Mouse (Mus musculus) thymus, postnatal 4 days (tissue): ENCODE measurements at regions not wholly inside any gene's neighbourhood (a gene's known extent, or its start where the extent isn't known, plus 50 kb on each side); places are given as distances from the start of the nearest gene placed in this dataset.

Experiments used
- DNase-seq: peaks from one replicate; pipeline ENCODE4 v3.0.0; 2021

DNA sequence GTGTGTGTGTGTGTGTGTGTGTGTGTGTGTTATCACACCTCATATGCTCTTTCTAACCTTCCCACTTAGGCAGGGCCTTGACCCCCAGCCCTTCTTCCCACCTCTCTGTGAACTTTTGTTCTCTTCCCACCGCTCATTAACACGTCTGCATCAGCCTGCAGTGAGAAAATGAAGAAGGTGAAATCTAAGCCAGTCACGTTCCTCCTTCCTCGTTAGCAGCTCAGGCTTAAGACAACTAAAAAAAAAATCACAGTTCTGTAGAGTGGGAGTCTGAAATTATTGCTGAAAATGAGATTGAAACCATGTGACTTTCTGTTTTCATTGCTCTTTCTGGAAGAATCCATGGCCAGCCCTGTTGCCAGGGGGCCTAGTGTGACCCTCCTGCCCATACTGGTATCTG, 420.7 kb downstream of the Pdcd6ip start:
- DNase-seq: no peak

DNA sequence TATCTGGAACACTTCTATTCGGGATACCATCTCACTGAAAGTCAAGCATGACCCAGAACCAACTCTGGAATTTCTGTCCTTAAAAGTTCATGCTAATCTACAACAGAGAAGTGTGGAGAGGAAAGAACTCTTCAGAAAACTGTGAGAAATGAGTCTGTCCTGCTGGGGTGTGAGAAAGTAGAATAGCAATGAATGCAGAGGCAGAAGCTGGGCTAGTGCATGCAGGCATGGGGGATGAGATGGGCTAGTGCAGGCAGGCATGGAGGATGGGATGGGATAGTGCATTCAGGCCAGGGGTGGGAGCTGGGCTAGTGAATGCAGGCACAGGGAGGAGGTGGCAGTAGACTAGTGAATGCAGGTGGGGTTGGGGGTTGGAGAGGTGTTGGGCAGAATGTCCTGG, 424.8 kb downstream of the Pdcd6ip start:
- no peak for DNase-seq

DNA sequence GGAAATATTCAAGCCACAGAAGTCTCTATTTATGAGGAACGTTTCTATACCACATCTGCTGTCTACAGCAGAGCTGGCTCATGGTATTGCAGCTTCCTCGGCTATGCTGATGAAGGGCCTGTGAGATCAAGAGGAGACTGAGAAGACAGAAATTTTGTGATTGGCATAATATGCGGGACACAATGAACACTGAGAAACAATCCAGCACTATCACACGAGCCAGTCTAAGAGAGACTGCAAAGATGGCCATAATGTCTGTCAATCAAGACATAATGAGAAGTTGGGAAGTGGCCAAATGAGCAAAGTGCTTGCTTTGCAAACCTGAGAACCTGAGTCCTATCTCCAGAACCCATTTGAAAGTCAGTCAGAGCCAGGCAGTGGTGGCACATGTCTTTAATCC, 437.5 kb downstream of the Pdcd6ip start:
- no peak for DNase-seq

DNA sequence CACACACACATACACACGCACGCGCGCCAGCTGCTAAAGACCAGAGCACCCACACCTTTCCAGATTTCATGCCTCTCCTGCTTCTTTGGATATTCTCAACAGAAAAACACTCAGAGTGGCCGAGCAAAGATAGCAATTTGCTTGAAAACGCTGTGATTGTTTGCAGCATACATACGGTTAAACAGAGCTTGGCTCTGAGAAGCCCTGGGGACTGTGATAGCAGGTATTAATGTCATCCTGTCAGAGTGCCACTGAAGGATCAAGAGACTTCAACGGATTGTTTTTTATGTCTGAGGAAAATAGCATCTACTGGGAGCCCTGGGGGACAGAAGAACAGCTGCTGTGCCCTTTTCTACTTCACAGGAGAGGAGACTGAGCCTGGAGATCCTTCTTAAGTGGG, 440.4 kb downstream of the Pdcd6ip start:
- no peak for DNase-seq

DNA sequence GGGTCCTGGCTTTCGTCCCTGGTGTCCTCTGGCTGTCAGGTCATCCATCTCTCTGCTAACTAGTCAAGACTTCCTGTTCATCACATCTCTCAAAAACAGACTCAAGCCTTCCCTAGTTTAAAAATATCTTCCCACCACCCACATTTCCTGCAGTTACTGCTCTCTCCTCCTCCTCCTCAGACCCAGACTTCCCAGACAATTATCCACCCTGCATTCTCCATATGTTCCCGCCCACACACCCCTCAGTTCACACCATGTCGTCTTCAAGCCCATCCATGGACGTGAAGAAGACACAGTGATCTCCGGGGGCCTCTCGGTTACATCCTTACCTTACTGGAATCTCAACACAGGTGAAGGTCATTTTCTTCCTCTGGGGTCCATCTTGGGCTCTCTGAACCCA, 444.4 kb downstream of the Pdcd6ip start:
- no peak for DNase-seq

DNA sequence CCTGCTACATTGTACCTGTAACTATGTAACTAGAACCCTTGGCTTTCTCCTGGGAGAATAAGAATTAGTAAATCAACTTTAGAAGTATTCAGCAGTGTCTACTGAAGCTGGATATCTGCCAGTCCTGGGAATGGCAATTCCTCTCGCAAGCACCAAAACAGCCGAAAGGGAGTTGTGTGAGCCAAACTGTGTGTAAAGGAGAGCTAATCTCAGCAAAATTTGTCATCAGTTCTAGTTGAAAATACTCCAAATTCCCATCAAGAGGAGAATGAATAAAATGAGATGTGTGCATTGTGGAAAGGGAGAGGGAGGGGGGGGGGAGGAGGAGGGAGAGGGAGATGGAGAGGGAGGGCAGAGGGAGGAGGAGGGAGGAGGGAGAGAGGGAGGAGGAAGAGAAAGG, 447.8 kb downstream of the Pdcd6ip start:
- no peak for DNase-seq

DNA sequence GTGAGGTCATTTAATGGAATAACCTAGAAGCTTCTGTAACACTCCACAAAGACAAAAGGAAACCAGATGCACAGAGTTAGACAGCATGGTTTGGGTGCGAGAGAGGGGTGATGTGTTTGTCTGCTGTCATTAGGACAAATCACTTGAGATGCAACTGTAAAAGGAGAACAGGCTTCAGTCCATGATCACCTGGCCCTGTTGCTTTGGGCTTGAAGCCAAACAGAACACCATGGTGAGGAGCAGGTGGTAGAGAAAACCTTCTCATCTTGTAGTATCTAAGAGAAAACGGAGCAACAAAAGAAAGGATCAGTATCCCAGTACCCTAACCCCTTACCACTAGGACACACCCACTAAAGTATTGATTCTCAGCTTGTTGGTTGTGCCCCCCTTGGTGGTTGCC, 449.5 kb downstream of the Pdcd6ip start:
- DNase-seq: no peak

DNA sequence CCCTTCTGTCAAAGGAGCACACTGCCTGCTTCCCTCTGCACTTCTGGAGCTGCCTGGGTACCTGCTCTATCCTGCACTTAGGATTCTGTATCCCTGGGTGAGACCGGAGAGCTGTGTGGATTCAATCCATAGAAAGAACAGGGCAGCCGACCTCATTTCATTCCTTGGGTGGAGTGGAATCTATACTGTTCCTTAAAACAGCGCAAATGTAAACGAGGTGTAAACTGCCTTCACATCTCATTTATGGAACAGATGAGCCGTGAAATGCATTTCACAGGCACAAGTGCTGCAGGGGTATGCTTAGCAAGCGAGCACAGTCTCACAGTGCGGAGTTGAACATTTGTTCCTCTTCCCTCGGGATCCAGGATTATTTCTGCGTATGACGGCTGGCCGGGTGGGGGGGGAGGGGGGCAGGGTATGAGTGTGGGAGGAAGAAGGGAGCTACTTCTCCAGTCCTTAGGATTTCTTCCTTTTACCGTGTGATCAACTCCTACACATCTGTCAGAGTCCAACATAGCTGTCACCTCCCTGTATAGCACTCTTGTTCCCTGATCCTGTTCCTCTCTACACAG, 459.3 kb downstream of the Pdcd6ip start:
- no peak for DNase-seq

DNA sequence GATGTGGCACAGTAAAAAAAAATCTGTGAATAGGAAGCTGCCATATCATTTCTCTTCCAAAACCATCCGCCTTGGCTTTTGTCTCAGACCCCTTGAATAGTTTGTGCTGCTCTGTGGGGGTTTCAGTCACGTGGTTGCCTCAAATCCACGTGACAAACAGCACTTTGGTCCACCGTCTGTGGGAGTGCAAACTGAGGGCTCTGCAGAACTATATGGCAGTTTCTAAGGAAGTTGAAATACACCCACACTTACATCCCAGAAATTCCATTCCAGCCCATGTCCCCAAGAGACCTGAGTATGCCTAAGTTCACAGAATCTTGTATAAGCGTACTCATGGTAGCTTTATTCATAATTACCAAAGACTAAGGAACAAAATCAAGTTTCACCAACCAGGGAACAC, 460.1 kb downstream of the Pdcd6ip start:
- no peak for DNase-seq

DNA sequence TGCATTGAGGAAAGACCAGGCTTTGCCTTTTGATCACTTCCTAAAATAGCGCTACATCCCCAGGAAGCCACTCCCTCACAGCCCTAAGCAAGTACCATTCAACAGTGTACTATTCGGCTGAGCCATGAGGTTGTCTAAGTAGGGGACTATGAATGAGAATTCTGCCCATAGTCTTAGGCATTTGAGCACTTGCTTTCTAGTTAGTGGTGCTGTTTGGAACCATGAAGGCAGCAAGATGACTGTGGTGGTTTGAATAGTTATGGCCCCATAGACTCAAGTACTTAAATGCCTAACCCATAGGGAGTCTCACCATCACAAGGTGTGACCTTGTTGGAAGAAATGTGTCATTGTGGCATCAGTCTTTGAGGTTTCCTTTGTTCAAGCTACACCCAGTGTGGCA, 464.2 kb downstream of the Pdcd6ip start:
- no peak for DNase-seq

DNA sequence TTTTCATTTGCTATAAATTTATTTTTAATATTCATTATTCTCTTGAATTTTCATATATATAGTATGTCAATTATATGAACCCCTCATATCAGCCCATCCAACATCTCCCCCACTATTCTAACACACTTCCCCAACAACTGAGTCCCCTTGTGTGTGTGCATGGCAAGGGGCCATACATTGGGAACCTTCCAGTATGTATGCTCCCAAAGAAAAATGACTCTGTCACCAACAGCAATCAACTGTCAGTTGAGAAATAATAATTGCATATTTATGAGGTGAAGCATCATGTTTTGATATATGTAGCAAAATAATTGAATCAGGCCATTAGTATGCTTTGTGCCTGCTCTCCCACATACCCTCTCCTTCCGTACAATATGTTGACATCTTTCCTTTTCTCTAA, 474.7 kb downstream of the Pdcd6ip start:
- DNase-seq: no peak

DNA sequence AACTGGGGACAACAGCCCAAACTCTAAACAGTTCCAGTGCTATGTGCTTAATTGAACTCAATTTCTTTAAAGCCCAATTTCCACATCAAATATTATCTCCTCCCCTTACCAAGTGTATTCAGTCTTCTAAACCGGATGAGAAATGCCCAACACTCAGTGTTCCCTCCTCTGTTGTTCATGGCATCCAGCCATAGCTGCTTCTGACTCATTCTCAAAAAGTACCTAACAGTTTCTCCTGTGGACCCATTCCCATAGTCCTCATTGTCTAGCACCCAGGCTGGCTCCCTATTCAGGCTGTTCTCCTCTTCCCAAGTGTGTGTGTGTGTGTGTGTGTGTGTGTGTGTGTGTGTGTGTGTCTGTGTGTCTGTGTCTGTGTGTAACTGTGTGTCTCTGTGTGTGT, 478.7 kb downstream of the Pdcd6ip start:
- no peak for DNase-seq

DNA sequence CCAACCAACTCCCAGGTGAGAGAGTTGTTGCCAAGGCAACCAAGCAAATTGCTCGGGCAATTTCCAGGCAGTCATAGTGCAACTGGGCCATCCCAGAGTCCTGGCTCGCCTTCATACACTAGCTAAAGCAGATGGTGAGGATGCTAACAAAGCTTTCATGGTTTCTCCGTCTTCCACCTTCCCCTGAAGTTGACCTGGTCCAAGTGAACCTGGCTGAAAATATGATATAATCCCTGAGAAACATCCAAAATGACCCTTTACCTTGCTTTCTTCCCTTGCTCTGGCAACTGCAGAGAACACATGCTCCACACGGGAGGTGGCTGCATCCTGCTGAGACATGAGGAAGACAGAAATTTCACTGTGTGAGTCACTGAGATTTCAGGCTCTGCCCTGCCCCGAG, 494.1 kb downstream of the Pdcd6ip start:
- DNase-seq: no peak

DNA sequence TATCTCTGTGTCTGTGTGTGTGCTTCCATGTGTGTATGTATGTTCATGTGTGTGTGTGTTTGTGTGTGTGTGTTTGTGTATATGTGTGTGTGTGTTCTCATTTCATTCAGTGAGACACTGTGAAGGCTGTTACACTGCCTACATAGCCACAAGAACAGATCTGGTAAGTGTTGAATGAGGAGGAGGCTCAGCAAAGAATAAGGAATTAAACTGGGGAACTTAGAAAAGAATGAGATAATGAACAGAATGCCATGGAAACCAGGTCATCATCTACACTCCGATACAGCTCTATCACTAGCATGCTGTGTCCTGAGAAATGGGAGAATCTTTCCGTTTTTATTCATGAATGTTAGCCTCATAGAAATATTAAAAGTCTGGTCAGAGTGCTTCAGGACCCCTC, 495.7 kb downstream of the Pdcd6ip start:
- no peak for DNase-seq

DNA sequence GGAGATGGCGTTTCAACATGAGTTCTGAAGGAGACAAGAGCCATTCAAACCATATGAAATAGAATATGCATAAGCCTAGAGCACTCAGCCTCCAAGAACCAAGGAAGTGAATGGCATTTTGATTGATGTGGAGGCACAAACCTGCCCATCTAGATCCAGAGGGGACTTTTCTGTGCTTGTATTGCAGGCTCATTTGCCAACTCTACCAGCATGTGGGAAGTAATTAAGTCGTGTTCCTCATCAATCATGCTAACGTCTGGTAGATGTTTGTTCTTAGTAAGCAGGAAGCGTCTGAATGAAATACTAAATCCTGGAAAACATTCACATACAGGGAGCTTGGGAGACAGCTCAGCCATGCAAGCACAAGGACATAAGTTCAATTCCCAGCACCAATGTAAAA, 499.9 kb downstream of the Pdcd6ip start:
- DNase-seq: no peak

DNA sequence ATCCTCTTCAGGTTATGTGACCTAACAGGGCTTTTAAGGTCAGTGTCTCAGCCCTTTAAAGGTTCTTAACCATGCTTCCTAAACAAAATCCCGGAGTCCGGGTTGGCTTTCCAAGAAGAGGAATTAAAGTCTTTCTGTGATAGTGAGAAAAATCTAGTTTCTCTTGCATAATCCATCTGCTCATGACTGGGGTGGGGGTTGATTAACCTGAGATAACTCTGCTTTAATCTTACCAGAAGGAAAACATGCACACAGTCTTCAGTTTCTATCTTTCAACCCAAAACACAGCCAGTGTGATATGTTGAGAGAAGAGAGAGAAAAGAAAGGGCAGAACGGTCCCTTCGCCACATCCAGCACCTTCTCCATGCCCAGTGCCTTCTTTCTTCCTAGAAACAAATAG, 508.8 kb downstream of the Pdcd6ip start:
- no peak for DNase-seq

DNA sequence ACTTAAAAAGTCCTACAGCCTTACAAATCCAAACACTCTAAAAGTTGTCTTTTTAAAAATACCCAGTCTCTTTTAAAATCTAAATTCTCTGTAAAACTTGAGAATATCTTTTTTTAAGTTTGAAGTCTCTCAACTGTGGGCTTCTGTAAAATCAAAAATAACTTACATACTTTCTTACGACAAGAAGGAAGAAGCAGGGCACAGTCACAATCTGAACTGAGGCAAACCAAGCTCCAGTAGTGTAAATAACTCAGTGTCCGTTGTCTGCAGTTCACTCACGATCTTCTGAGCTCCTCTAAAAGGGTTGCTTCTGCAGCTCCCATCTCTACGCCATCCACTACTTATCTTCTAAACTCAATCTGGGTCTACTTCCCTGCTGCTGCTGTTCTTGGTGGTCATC, 512.5 kb downstream of the Pdcd6ip start:
- no peak for DNase-seq

DNA sequence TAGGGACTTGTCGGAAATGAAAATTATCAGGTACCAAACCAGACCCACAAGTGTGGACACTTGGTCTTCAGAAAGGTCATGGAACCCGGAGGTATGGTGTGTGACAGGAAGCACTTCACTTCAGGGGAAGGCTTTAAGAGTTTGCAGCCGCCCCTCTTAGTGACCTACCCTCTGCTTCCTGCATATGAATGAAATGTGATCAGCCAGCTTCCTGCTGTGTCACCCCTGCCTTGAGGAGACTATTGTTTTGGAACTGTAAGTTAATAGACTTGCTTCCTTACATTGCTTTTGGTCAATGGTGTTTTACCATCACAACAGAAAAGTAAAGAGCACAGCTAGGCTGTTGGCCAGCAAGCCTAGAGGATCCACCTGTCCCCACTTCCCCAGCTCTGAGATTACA, 515.3 kb downstream of the Pdcd6ip start:
- DNase-seq: no peak

DNA sequence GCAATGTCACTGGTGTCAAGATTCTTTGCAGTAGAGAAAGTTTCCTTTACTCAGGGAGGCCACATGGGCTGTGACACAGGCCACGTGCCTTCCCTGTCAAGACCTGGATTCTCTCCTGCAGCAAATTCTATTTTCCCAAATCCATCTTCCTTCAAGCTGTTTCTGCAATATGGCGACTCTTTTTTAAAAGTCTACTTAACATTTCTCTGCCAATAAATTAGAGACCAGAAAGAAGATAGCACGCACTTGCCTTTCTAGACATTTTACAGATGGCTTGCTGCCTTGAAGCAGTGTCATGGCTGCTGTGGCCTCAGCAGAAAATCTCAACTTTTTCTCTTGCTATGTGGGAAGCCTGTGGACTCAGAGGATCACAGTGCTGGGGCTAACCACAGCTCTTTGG, 516.9 kb downstream of the Pdcd6ip start:
- no peak for DNase-seq

DNA sequence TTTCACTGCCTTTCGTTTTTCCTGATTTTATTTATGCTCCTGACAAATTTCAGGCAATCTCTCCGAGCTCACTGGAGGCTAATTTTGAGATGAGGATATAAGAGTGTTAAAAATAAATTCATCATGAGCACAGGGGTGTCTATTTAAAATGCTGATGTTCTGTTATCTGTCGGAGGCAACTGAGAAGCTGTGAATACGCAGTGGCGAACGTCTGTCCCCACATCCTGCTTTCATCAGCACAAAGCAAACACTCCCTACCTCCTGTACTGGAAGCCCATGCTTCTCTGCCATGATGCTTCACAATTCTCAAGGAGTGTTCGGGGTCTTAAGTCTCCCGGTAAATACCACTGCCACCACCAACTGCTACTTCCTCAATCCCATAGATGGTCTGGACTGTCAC, 526.9 kb downstream of the Pdcd6ip start:
- no peak for DNase-seq

DNA sequence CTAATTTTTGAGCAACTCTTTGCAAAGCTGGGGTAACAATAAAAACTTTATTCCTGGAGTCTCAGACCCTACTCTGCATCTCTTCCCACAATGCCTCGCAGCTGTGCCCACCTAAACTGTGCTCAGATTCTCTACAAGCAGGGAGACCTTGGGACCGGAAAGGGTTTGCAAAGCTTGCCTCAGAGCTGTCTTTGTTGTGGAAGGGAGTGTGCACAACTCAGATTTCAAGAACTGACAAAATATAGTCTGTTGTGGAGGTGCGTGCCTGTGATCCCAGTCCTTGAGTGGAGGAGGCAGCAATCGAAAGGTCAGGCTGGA, 530.2 kb downstream of the Pdcd6ip start:
- no peak for DNase-seq

DNA sequence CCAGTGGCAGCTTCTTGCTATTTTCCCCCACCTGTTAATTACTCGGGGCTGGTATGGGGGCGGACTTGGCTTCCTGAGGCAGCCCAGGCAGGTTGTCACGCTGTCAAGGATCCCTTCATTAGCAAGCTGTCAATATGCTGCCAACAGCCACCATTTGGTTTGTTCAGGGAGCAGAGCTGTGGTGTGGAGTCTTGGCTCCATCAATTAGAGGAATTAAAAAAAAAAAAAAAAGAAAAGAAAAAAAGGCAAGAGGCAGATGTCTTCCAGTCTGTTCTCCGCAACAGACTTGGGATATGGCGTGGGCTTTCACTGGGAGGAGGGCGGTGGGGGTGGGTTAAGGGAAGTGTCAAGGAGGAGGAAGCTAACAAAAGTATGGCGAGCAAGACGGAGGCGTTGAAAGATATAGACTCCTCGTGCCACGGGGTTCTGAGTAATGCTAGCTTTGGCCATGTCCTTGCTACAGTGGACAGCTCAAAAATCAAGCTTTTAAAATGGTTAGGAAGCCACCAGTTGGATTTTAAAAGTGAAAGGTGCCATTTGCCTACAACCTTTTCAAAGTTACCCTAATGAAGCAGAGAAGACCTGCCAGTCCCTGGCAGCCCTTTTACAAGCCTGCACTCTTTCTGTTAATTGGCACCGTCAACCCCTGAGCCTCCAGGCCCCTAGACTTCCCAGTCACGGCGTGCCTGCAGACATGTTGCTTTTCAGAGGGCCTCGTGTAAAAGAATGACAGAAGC, 530.7 kb downstream of the Pdcd6ip start:
- no peak for DNase-seq

DNA sequence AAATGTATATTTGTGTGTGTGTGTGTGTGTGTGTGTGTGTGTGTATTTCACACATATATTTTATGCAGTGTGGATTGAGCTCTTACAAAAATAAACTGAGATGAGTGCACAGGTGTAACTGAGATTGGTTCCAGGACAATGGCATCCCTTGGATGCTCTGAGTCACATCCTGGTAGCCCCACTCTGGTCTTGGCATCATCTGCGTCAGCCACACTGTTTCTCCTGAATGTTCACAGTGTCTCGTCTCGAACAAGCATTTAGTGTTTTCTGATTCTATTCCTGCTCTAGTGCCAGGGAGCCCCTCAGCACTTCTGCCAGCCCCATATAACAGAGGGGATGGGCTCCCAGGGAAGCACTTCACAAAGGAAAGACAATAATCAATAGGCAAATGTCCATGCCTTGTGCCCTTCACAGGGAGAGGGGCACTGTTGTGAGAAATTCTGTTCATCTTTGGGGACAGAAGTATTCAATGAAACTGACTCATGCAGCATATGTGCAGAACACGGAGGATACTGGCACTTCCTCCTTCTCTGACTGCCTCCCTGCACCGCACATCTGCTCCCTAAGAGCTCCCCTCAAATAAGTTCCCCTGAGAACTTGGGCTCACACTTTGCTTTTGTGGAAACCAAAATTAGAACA, 536.2 kb downstream of the Pdcd6ip start:
- DNase-seq: no peak

DNA sequence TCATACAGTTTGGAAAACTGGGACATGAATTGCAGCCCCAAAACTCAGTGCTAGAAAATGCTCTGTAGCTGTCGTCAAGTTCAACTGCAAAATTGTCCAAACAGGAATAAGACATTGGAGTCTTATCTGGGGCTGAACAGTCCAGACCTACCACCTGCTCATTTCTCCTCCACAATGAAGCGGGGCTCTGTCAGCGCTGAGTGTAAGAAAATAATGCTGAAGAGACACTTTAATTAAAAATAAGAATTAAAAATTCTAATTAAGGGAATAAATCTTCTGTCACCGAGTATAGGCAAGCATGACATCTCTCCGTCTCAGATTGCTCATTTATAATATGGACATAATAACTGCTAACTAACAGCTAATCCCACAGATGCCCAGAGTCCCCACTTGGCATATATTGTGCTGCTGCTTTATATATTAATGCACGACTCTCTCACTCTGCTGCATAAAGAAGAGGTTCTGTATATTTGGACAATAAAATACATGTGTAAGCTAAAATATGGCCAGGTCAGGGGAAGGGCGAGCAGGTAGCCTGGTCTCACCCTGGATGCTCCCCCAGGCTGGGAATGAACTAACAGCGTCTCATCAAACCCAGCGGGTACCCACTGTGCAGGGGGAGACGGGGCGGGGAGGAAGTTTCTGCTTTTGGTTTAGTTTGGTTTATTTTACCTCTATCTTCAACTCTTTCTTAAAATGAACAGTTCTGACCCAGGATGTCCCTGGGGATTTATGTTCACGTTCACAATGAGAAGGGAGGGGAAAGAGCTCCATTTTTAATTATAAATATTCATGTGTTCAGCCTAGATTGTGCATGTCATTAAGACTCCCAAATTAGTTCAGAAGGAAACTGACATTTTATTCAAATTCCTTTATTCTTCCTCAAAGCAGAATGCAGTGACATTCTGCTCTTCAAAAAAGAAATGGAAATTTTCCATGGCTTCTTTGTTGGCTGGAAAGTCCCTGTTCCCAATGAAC, 544.9 kb downstream of the Pdcd6ip start:
- DNase-seq: no peak
